Mouse (Mus musculus) lung, adult 2 months (tissue): Measurements from ENCODE around the gene Gm43064.

Experiments
- CTCF ChIP-seq: fragments of 200-500 bp; IDR thresholded peaks from 2 replicates; pipeline ENCODE4 v1.5.1; 2011; ENCODE audit warnings: mild to moderate bottlenecking, low read length, control low read depth; ENCODE audit not compliant: insufficient read depth
- POLR2A ChIP-seq: fragments of 200-500 bp; IDR thresholded peaks from 2 replicates; pipeline ENCODE4 v1.6.1; 2011; ENCODE audit warnings: low read depth, mild to moderate bottlenecking, control low read depth, low read length, borderline replicate concordance; ENCODE audit errors: extremely low read depth

GRCm38 (mm10) chr3:103787225-103787624 is 22.1 kb upstream of the Gm43064 start:
- no peak for TF ChIP-seq POLR2A
- no peak for TF ChIP-seq CTCF
